Mouse (Mus musculus) embryonic facial prominence, embryonic 15.5 days (tissue): Measurements from ENCODE around the gene Ntrk3. TPM values are rescaled to one million over a fixed set of nuclear protein-coding genes. Genes with fewer than 3 reads are reported as not detected.

ENCODE experiments used
- ATAC-seq: fragments of 200-750 bp; cut with Nextera tagmentation; 2 replicates; pipeline ENCODE4 v1.8.0; 2017; ENCODE audit warnings: low read depth, moderate TSS enrichment; ENCODE audit not compliant: insufficient number of reproducible peaks, low FRiP score, low TSS enrichment
- H3K27ac ChIP-seq: fragments of 300-500 bp; sonication (generic); replicated peaks from 2 replicates; pipeline ENCODE4 v1.5.1; 2015; ENCODE audit warnings: mild to moderate bottlenecking, inconsistent platforms
- H3K27me3 ChIP-seq: fragments of 300-500 bp; sonication (generic); 2 replicates; pipeline ENCODE4 v1.6.1; 2015; ENCODE audit warnings: inconsistent platforms
- H3K36me3 ChIP-seq: fragments of 300-500 bp; sonication (generic); 2 replicates; pipeline ENCODE4 v1.6.1; 2015; ENCODE audit warnings: mild to moderate bottlenecking, inconsistent platforms
- H3K4me1 ChIP-seq: fragments of 300-500 bp; sonication (generic); 2 replicates; pipeline ENCODE4 v1.6.1; 2015; ENCODE audit warnings: inconsistent platforms
- H3K4me2 ChIP-seq: fragments of 300-500 bp; sonication (generic); replicated peaks from 2 replicates; pipeline ENCODE4 v1.6.1; 2015; ENCODE audit warnings: mild to moderate bottlenecking, inconsistent platforms
- H3K4me3 ChIP-seq: fragments of 300-500 bp; sonication (generic); replicated peaks from 2 replicates; pipeline ENCODE4 v1.5.1; 2015; ENCODE audit warnings: mild to moderate bottlenecking, inconsistent platforms
- H3K9ac ChIP-seq: fragments of 300-500 bp; sonication (generic); 2 replicates; pipeline ENCODE4 v1.6.1; 2015; ENCODE audit warnings: inconsistent platforms
- H3K9me3 ChIP-seq: fragments of 300-500 bp; sonication (generic); replicated peaks from 2 replicates; pipeline ENCODE4 v1.6.1; 2016; ENCODE audit warnings: inconsistent platforms
- WGBS: fragments of 180-500 bp; shearing (Covaris S2); methylation state at CpG from one replicate; pipeline ENCODE4 v1.1.7; 2015; 5-methylcytosine and 5-hydroxymethylcytosine counted together
- polyA plus RNA-seq: library from polyadenylated mRNA; unstranded; fragments of >200 nt; fragmentation: Nextera tagmentation; extraction: Ambion mirVana; gene quantifications from 2 replicates; pipeline ENCODE4 v1.2.1, GENCODE M21; 2015

Gene Ntrk3
- polyA plus RNA-seq, 1 experiment from 2014 or later: 4.0 TPM

- ATAC-seq: no peak
- no peak overlapping the region for H3K4me2 ChIP-seq
- 92% methylated on average over 6 of the region's 6 CpGs for WGBS
- H3K9ac ChIP-seq: no peak overlapping the region
- H3K36me3 ChIP-seq: no peaks in the 10 kb centered on the region
- no peak overlapping the region for H3K4me3 ChIP-seq
- no peaks in the 10 kb centered on the region for H3K9me3 ChIP-seq
- no peaks in the 10 kb centered on the region for H3K4me1 ChIP-seq
- no peaks in the 10 kb centered on the region for H3K27me3 ChIP-seq
- H3K27ac ChIP-seq: no peak overlapping the region
Measured at GRCm38 (mm10) chr7:78668916-78669315, 68.9 kb downstream of the Ntrk3 start.

- H3K27me3 ChIP-seq: no peaks in the 10 kb centered on the region
- WGBS: 72% methylated on average over 6 of the region's 6 CpGs
- no peak overlapping the region for H3K4me2 ChIP-seq
- no peaks in the 10 kb centered on the region for H3K4me1 ChIP-seq
- no peak for ATAC-seq
- no peak overlapping the region for H3K9ac ChIP-seq
- no peaks in the 10 kb centered on the region for H3K9me3 ChIP-seq
- no peak overlapping the region for H3K27ac ChIP-seq
- H3K36me3 ChIP-seq: no peaks in the 10 kb centered on the region
- H3K4me3 ChIP-seq: no peak overlapping the region
Measured at GRCm38 (mm10) chr7:78668003-78668635, 69.7 kb downstream of the Ntrk3 start.

- Histone ChIP-seq H3K36me3 (no peaks in the 10 kb centered on the region), H3K9me3 (no peaks in the 10 kb centered on the region), H3K9ac (no peak overlapping the region), H3K4me1 (no peaks in the 10 kb centered on the region), H3K27me3 (no peaks in the 10 kb centered on the region), H3K27ac (no peak overlapping the region), H3K4me3 (no peak overlapping the region), H3K4me2 (no peak overlapping the region)
- WGBS: 67% methylated on average over 7 of the region's 7 CpGs
- ATAC-seq: no peak
Measured at GRCm38 (mm10) chr7:78660832-78661231, 77.0 kb downstream of the Ntrk3 start.

- no peak for ATAC-seq
- Histone ChIP-seq H3K4me1 (no peaks in the 10 kb centered on the region), H3K9me3 (no peaks in the 10 kb centered on the region), H3K4me3 (no peak overlapping the region), H3K27me3 (no peaks in the 10 kb centered on the region), H3K4me2 (no peak overlapping the region), H3K9ac (no peak overlapping the region), H3K27ac (no peak overlapping the region), H3K36me3 (no peaks in the 10 kb centered on the region)
- 87% methylated on average over 2 of the region's 2 CpGs for WGBS
Measured at GRCm38 (mm10) chr7:78659846-78660245, 78.0 kb downstream of the Ntrk3 start.

DNA sequence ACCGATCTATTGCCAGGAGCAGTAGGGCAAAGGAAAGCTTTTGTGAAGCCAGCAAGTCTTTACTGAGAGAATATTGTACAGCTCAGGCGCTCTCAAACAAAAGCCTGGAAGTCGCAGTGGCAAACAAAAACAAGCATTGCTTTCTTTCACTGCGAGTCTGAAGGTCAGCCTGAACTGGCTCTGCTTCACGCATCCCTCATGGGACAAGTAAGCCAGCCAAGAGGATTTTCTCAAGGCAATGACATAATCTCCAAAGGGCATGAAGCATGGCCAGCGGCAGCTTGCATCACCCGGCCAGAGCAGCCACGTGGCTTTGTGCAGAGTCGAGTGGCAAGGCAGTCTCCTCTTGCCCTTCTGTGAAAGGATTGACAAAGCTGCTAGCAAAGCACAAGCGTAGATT, 79.8 kb downstream of the Ntrk3 start:
- H3K4me2 ChIP-seq: no peak overlapping the region
- H3K27ac ChIP-seq: no peak overlapping the region
- H3K9me3 ChIP-seq: no peaks in the 10 kb centered on the region
- H3K36me3 ChIP-seq: no peaks in the 10 kb centered on the region
- no peaks in the 10 kb centered on the region for H3K4me1 ChIP-seq
- WGBS: 52% methylated on average over 10 of the region's 10 CpGs
- no peak for ATAC-seq
- no peaks in the 10 kb centered on the region; the same call in 1 of the 2 replicates for H3K27me3 ChIP-seq
- H3K4me3 ChIP-seq: no peak overlapping the region
- H3K9ac ChIP-seq: no peak overlapping the region

- Histone ChIP-seq H3K9me3 (no peaks in the 10 kb centered on the region), H3K9ac (no peak overlapping the region), H3K27ac (no peak overlapping the region), H3K4me1 (no peaks in the 10 kb centered on the region), H3K27me3 (no peaks in the 10 kb centered on the region; the same call in 1 of the 2 replicates), H3K4me2 (no peak overlapping the region), H3K4me3 (no peak overlapping the region), H3K36me3 (no peaks in the 10 kb centered on the region)
- ATAC-seq: no peak
- WGBS: 52% methylated on average over 3 of the region's 3 CpGs
Measured at GRCm38 (mm10) chr7:78656181-78656580, 81.6 kb downstream of the Ntrk3 start.

GRCm38 (mm10) chr7:78653686-78654085, 84.1 kb downstream of the Ntrk3 start:
- no peaks in the 10 kb centered on the region for H3K4me1 ChIP-seq
- no peak overlapping the region for H3K4me3 ChIP-seq
- H3K27ac ChIP-seq: no peak overlapping the region
- 37% methylated on average over 4 of the region's 4 CpGs for WGBS
- no peaks in the 10 kb centered on the region for H3K36me3 ChIP-seq
- no peaks in the 10 kb centered on the region; the same call in 1 of the 2 replicates for H3K27me3 ChIP-seq
- no peaks in the 10 kb centered on the region for H3K9me3 ChIP-seq
- no peak overlapping the region for H3K4me2 ChIP-seq
- ATAC-seq: no peak
- H3K9ac ChIP-seq: no peak overlapping the region

DNA sequence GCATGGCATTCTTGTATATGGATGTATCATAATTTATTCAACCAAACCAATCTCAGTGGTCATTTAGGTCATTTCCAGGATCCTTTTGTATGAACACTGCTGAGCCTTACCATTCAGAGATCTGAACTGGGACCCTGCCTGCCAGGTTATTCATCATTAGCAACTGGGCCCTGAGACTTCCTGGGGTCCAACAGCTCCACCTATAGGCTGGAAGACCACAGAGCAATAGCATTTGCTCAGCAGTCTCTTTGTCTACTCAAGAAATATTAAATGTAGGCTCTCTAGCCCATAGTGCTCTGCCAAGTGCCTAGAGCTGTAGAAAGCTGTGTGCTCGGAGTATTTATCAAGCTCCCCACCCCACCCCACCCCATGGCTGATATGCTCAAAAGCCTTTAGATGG, 85.5 kb downstream of the Ntrk3 start:
- Histone ChIP-seq H3K9ac (no peak overlapping the region), H3K27me3 (no peaks in the 10 kb centered on the region; the same call in 1 of the 2 replicates), H3K9me3 (no peaks in the 10 kb centered on the region), H3K27ac (no peak overlapping the region), H3K4me2 (no peak overlapping the region), H3K36me3 (no peaks in the 10 kb centered on the region), H3K4me3 (no peak overlapping the region), H3K4me1 (no peaks in the 10 kb centered on the region)
- no peak for ATAC-seq
- 46% methylated on average over 1 of the region's 1 CpGs for WGBS

- Histone ChIP-seq H3K4me2 (no peak overlapping the region), H3K9me3 (no peaks in the 10 kb centered on the region), H3K27ac (no peak overlapping the region), H3K27me3 (no peaks in the 10 kb centered on the region; the same call in 1 of the 2 replicates), H3K4me3 (no peak overlapping the region), H3K4me1 (no peaks in the 10 kb centered on the region), H3K36me3 (no peaks in the 10 kb centered on the region), H3K9ac (no peak overlapping the region)
- ATAC-seq: no peak
- WGBS: 40% methylated on average over 1 of the region's 1 CpGs
Measured at GRCm38 (mm10) chr7:78651540-78651939, 86.3 kb downstream of the Ntrk3 start.

DNA sequence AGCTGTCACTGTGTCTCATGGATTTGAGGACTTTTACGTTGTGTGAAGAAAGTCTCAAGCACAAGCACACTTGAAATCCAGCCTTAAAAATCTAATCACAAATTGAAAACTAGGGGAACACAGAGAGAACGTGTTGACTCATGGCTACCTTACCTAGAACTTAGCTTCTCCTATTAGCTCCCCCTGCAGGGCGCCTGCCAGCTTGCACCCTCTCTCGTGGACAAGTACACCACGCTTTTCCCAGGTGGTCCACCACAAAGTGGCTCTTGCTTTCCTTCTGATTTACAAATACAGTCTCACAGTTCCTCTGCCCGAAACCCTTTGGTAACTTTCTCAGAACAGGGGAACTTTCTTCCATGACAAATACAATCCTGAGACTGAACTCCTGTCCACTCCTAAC, 94.1 kb downstream of the Ntrk3 start:
- 61% methylated on average over 6 of the region's 6 CpGs for WGBS
- Histone ChIP-seq H3K4me2 (no peak overlapping the region), H3K4me3 (no peak overlapping the region), H3K9ac (no peak overlapping the region), H3K27ac (no peak overlapping the region), H3K36me3 (no peaks in the 10 kb centered on the region), H3K27me3 (no peaks in the 10 kb centered on the region), H3K9me3 (no peaks in the 10 kb centered on the region), H3K4me1 (no peaks in the 10 kb centered on the region)
- ATAC-seq: no peak

DNA sequence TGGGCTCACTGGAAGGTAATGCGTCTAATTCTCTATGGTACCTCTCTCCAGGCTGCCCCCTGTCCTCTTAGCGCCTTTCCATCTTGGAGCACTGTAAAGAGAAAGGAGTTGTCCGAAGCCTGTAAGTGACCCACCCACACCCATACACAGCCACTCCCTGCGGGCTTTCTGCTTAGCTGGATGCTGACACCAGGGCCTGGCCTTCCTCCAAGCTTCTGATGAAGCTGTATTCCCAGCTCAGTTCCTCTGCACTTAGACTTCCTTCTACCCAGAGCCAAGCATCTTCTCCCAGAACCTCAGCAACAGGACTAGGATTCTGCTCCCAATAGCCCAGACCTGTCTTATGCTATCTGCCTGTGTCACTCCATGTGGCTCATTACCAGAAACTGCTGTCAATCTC, 114.1 kb downstream of the Ntrk3 start:
- ATAC-seq: no peak
- H3K9ac ChIP-seq: no peak overlapping the region
- H3K27ac ChIP-seq: no peak overlapping the region
- no peaks in the 10 kb centered on the region for H3K36me3 ChIP-seq
- H3K4me3 ChIP-seq: no peak overlapping the region
- H3K4me1 ChIP-seq: peaks cover 7% of the 10 kb centered on the region; the same call in 1 of the 2 replicates
- H3K27me3 ChIP-seq: no peaks in the 10 kb centered on the region
- 72% methylated on average over 4 of the region's 4 CpGs for WGBS
- H3K9me3 ChIP-seq: no peaks in the 10 kb centered on the region
- H3K4me2 ChIP-seq: no peak overlapping the region

GRCm38 (mm10) chr7:78621115-78621514, 116.7 kb downstream of the Ntrk3 start:
- ATAC-seq: no peak
- WGBS: 33% methylated on average over 4 of the region's 4 CpGs
- Histone ChIP-seq H3K27me3 (no peaks in the 10 kb centered on the region), H3K4me1 (peaks cover 7% of the 10 kb centered on the region; the same call in 1 of the 2 replicates), H3K4me3 (no peak overlapping the region), H3K4me2 (no peak overlapping the region), H3K36me3 (no peaks in the 10 kb centered on the region), H3K9me3 (no peaks in the 10 kb centered on the region), H3K9ac (no peak overlapping the region), H3K27ac (no peak overlapping the region)
